Mouse (Mus musculus) liver, embryonic 16.5 days (tissue): Measurements from ENCODE around the gene Smarca2. TPM values are rescaled to one million over a fixed set of nuclear protein-coding genes. Genes with fewer than 3 reads are reported as not detected.

Experiments
- ATAC-seq: fragments of 200-750 bp; cut with Nextera tagmentation; 2 replicates; pipeline ENCODE4 v1.8.0; 2017; ENCODE audit warnings: low read depth, mild to moderate bottlenecking, moderate number of reproducible peaks, moderate library complexity
- H3K27ac ChIP-seq: fragments of 300-500 bp; sonication (generic); 2 replicates; pipeline ENCODE4 v1.5.1; 2014; ENCODE audit warnings: mild to moderate bottlenecking, low read length
- H3K27me3 ChIP-seq: fragments of 300-500 bp; sonication (generic); 2 replicates; pipeline ENCODE4 v1.6.1; 2014; ENCODE audit warnings: low read depth, low read length, mixed read lengths; ENCODE audit not compliant: control insufficient read depth, insufficient read depth
- H3K36me3 ChIP-seq: fragments of 300-500 bp; sonication (generic); 2 replicates; pipeline ENCODE4 v1.6.1; 2014; ENCODE audit warnings: mild to moderate bottlenecking; ENCODE audit not compliant: control insufficient read depth, insufficient read depth
- H3K4me1 ChIP-seq: fragments of 300-500 bp; sonication (generic); 2 replicates; pipeline ENCODE4 v1.6.1; 2014; ENCODE audit warnings: low read depth, low read length, mixed read lengths; ENCODE audit not compliant: control insufficient read depth
- H3K4me2 ChIP-seq: fragments of 300-500 bp; sonication (generic); 2 replicates; pipeline ENCODE4 v1.6.1; 2014; ENCODE audit warnings: low read depth, low read length, mixed read lengths
- H3K4me3 ChIP-seq: fragments of 300-500 bp; sonication (generic); 2 replicates; pipeline ENCODE4 v1.5.1; 2014; ENCODE audit warnings: low read depth, mild to moderate bottlenecking, low read length
- H3K9ac ChIP-seq: fragments of 300-500 bp; sonication (generic); 2 replicates; pipeline ENCODE4 v1.6.1; 2014; ENCODE audit warnings: low read depth, low read length
- H3K9me3 ChIP-seq: fragments of 300-500 bp; sonication (generic); replicated peaks from 2 replicates; pipeline ENCODE4 v1.6.1; 2016; ENCODE audit warnings: low read length; ENCODE audit not compliant: control insufficient read depth
- WGBS: fragments of 180-500 bp; shearing (Covaris S2); extraction: QIAGEN DNeasy Blood & Tissue Kit; methylation state at CpG from one replicate; pipeline ENCODE4 v1.1.7; 2014; ENCODE audit not compliant: insufficient replicate concordance; 5-methylcytosine and 5-hydroxymethylcytosine counted together
- polyA plus RNA-seq: library from polyadenylated mRNA; unstranded; fragments of >200 nt; fragmentation: Nextera tagmentation; extraction: Ambion mirVana; gene quantifications from 2 replicates; pipeline ENCODE4 v1.2.1, GENCODE M21; 2015

Smarca2 gene
- polyA plus RNA-seq, 1 experiment from 2014 or later, result 5.4 TPM

- Histone ChIP-seq H3K27me3 (peaks cover 21% of the 10 kb centered on the region), H3K9ac (no peak overlapping the region), H3K4me2 (peak overlapping the region; percentile 98; the same call in 1 of the 2 replicates), H3K36me3 (no peaks in the 10 kb centered on the region), H3K4me1 (peaks cover 19% of the 10 kb centered on the region), H3K4me3 (no peak overlapping the region), H3K27ac (no peak overlapping the region), H3K9me3 (no peaks in the 10 kb centered on the region)
- WGBS, result 38% methylated on average over 7 of the region's 7 CpGs
- ATAC-seq, result no peak
Measured at GRCm38 (mm10) chr19:26608434-26608812, 3.6 kb downstream of the Smarca2 start.

GRCm38 (mm10) chr19:26609637-26610036, 4.8 kb downstream of the Smarca2 start:
- no peak for ATAC-seq
- H3K36me3 ChIP-seq, result no peaks in the 10 kb centered on the region

GRCm38 (mm10) chr19:26612995-26613394, 8.1 kb downstream of the Smarca2 start:
- H3K4me3 ChIP-seq, result no peak overlapping the region
- WGBS, result 13% methylated on average over 4 of the region's 4 CpGs
- peaks cover 1% of the 10 kb centered on the region for H3K27me3 ChIP-seq
- peaks cover 15% of the 10 kb centered on the region for H3K4me1 ChIP-seq
- no peak overlapping the region; the same call in 1 of the 2 replicates for H3K27ac ChIP-seq
- no peaks in the 10 kb centered on the region for H3K36me3 ChIP-seq
- H3K4me2 ChIP-seq, result peak overlapping the region; percentile 36; the same call in 1 of the 2 replicates
- H3K9ac ChIP-seq, result no peak overlapping the region
- ATAC-seq, result peak; percentile 87
- no peaks in the 10 kb centered on the region for H3K9me3 ChIP-seq

More at GRCm38 (mm10) chr19:26609637-26610036, 4.8 kb downstream of the Smarca2 start:
- H3K27me3 ChIP-seq, result peaks cover 21% of the 10 kb centered on the region
- no peak overlapping the region for H3K27ac ChIP-seq
- H3K4me2 ChIP-seq, result no peak overlapping the region
- no peak overlapping the region for H3K4me3 ChIP-seq
- H3K9ac ChIP-seq, result no peak overlapping the region
- WGBS, result 20% methylated on average over 2 of the region's 2 CpGs
- peaks cover 19% of the 10 kb centered on the region for H3K4me1 ChIP-seq
- no peaks in the 10 kb centered on the region for H3K9me3 ChIP-seq

- WGBS, result 26% methylated on average over 5 of the region's 5 CpGs
- H3K27ac ChIP-seq, result no peak overlapping the region; the same call in 1 of the 2 replicates
- H3K4me3 ChIP-seq, result no peak overlapping the region
- H3K4me1 ChIP-seq, result peaks cover 15% of the 10 kb centered on the region
- H3K4me2 ChIP-seq, result peak overlapping the region; percentile 36; the same call in 1 of the 2 replicates
- no peak overlapping the region for H3K9ac ChIP-seq
- H3K36me3 ChIP-seq, result no peaks in the 10 kb centered on the region
- ATAC-seq, result peak; percentile 68
- no peaks in the 10 kb centered on the region for H3K27me3 ChIP-seq
- H3K9me3 ChIP-seq, result no peaks in the 10 kb centered on the region
Measured at GRCm38 (mm10) chr19:26613665-26614064, 8.8 kb downstream of the Smarca2 start.

- peaks cover 15% of the 10 kb centered on the region for H3K4me1 ChIP-seq
- no peak for ATAC-seq
- H3K4me3 ChIP-seq, result no peak overlapping the region
- no peaks in the 10 kb centered on the region for H3K9me3 ChIP-seq
- no peaks in the 10 kb centered on the region for H3K27me3 ChIP-seq
- H3K27ac ChIP-seq, result no peak overlapping the region
- 64% methylated on average over 1 of the region's 1 CpGs for WGBS
- no peak overlapping the region for H3K9ac ChIP-seq
- H3K36me3 ChIP-seq, result no peaks in the 10 kb centered on the region
- H3K4me2 ChIP-seq, result no peak overlapping the region
Measured at GRCm38 (mm10) chr19:26616271-26616670, 11.4 kb downstream of the Smarca2 start.

GRCm38 (mm10) chr19:26617287-26617686, 12.4 kb downstream of the Smarca2 start:
- WGBS, result 75% methylated on average over 5 of the region's 5 CpGs
- H3K36me3 ChIP-seq, result no peaks in the 10 kb centered on the region
- H3K9me3 ChIP-seq, result no peaks in the 10 kb centered on the region
- ATAC-seq, result no peak
- no peak overlapping the region for H3K9ac ChIP-seq
- no peak overlapping the region for H3K4me3 ChIP-seq
- no peaks in the 10 kb centered on the region for H3K27me3 ChIP-seq
- H3K4me1 ChIP-seq, result peaks cover 11% of the 10 kb centered on the region
- H3K4me2 ChIP-seq, result no peak overlapping the region
- H3K27ac ChIP-seq, result no peak overlapping the region

GRCm38 (mm10) chr19:26630712-26631235, 25.9 kb downstream of the Smarca2 start:
- 68% methylated on average over 8 of the region's 8 CpGs for WGBS
- no peak overlapping the region for H3K27ac ChIP-seq
- H3K36me3 ChIP-seq, result no peaks in the 10 kb centered on the region
- no peak overlapping the region for H3K4me3 ChIP-seq
- H3K9ac ChIP-seq, result no peak overlapping the region
- no peaks in the 10 kb centered on the region for H3K27me3 ChIP-seq
- no peak overlapping the region for H3K4me2 ChIP-seq
- no peaks in the 10 kb centered on the region for H3K9me3 ChIP-seq
- no peaks in the 10 kb centered on the region for H3K4me1 ChIP-seq
- ATAC-seq, result no peak

- Histone ChIP-seq H3K4me3 (no peak overlapping the region), H3K9me3 (no peaks in the 10 kb centered on the region), H3K4me2 (no peak overlapping the region), H3K9ac (no peak overlapping the region), H3K4me1 (no peaks in the 10 kb centered on the region), H3K27me3 (no peaks in the 10 kb centered on the region), H3K36me3 (no peaks in the 10 kb centered on the region), H3K27ac (no peak overlapping the region)
- 68% methylated on average over 5 of the region's 5 CpGs for WGBS
- no peak for ATAC-seq
Measured at GRCm38 (mm10) chr19:26632228-26632627, 27.4 kb downstream of the Smarca2 start.

GRCm38 (mm10) chr19:26640556-26640955, 35.7 kb downstream of the Smarca2 start:
- ATAC-seq, result no peak
- Histone ChIP-seq H3K4me3 (no peak overlapping the region), H3K9me3 (no peaks in the 10 kb centered on the region), H3K9ac (no peak overlapping the region), H3K27me3 (no peaks in the 10 kb centered on the region), H3K27ac (no peak overlapping the region), H3K36me3 (no peaks in the 10 kb centered on the region), H3K4me1 (no peaks in the 10 kb centered on the region), H3K4me2 (no peak overlapping the region)
- 77% methylated on average over 13 of the region's 13 CpGs for WGBS
